Mouse (Mus musculus): ENCODE measurements around the gene Creb1. TPM values are rescaled to one million over a fixed set of nuclear protein-coding genes. Genes with fewer than 3 reads are reported as not detected.
"Not testable (repeated sequence)": the region's sequence is repeated elsewhere in the genome, so short reads cannot be mapped to it uniquely, and the experiment has no call there.

The Creb1 gene
- total RNA-seq, 2 experiments from 2014 or later, result 58.0 to 88.6 TPM

DNA sequence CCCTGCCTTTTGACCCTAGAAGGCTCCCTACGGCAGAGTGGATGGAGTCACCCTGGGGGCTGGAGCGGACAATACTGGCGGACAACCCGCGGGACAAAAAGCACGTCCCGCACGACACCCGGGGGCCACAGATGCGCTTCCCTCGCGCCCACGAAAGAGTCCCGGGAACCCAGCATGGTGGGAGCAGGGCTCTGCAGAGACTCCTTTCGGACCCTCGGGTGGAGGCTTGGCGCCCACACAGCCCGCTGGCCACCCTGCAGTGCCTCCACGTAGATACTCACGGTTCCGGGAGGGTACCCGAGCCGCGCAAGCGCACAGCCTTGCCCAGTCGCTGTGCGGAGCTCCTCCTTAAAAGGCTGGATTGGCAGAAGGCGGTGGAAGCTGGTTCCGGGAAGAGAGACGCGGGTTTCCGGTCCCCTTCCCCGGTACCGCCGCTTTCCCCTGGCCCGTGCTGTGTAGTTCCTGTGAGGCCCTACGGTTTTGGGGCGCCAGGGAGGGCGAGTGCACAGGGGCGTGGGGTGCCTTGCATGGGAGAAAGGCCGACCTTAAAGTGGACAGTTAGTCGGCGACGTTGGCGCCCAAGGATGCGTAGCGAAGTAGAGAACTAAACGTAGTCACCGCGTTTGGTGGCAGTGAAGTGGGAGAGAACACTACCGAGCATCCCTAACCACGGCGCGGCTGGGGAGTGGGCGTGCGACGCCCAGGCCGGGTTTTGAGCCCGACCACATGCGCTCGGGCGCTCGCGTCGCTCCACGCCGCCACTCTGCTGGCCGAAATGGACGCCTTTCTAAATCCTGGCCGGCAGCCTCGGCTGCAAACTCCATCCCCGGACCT, 84.7 kb downstream of the Creb1 start, which contains the start of gene Mettl21a:
Mettl21a (minus strand) TSS at position 362 of the 834 bp plus-strand sequence.
- ATAC-seq (ENCODE audit: poor library complexity, severe bottlenecking), result peak; percentile 78

DNA sequence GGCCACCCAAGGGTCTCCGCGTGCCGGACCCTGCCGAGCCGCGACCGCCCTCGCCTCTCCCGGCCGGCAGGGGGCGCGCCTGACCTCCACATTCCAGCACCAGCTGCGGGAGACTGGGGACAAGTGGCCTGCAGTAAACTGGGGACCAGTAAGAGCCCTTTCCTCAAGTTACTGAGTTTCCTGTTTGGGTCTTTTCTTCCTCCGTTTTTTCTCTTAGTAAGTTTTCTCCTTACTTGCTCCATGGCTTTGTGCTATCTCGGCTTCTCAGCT, 85.2 kb downstream of the Creb1 start:
- peak; percentile 55 for ATAC-seq (ENCODE audit: poor library complexity, severe bottlenecking)

DNA sequence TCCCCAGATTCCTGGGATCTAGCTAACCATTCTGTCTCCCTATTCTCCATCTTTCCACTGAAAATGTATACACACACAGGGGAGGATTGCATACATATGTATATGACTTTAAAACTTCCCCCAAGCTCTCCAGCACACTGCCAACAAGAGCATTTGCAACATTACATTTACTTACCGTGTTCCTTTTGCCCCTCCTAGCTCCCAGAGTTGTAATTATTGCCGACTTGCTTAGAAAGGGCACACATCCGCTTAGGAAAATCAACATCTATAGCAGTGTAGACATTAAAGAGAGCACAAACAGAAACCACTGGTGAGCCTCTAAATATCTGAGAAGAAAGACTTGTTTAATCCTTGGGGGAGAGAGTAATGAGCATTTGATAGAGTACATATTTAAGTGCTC, 85.8 kb downstream of the Creb1 start:
- no peak for ATAC-seq (ENCODE audit: poor library complexity, severe bottlenecking)

DNA sequence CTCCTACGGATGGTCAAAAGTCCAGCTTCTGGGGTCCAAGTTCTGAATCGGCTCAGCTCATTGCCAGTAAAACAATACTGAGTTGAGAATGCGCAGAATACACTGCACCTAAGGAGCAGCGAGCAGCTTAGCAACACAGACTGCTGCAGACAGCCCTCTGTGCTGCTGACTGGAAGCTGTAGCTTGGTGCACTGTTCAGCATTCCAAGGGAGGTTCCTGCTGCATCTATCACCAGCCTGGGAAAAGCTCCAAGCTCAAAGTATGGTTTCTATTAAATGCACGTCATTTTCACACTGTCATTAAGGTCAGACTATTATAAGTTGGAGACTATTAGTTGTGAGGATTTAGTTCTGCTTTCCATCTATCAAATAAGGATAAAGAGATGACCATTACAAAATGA, 88.7 kb downstream of the Creb1 start:
- ATAC-seq (ENCODE audit: poor library complexity, severe bottlenecking), result no peak

DNA sequence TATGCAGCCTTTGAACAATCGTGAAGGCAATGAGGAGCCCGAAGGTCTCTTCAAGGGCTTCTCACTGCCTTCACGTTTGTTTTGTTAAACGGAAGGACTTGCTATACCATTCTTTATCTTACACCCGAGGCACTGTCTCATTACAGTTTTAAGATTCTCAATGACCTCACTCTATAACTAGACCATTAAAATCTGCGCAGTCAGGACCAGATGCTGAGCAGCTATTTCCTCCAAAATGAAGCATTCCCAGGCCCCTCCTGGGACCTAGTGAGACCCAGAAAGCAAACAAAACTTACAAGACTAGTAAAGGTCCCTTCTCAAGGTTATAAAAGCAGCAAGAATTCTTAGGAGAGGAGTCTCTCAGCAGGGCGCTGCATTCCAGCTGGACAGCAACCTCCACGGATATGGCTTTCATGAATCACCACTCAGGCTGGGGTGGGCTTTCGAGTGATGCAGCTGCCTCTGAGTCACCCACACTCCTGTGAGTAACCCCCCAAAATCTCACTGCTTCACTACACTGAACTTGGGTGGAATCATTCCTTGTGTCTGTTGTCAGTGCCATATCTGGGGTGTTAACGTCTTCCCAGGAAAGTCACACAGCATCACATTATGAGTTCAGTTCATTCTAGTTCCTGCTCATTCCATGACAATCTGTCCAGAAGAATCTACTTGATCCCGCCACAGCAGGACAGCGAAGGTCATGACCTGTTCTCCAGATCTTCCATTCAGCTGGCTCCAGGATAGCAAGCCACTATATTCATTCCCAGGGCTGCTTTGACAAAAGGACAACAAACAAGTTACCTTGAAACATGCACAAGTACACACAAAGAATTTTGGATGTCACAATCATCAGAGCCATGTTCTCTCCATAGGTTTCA, 91.4 kb downstream of the Creb1 start:
- ATAC-seq (ENCODE audit: poor library complexity, severe bottlenecking), result no peak

DNA sequence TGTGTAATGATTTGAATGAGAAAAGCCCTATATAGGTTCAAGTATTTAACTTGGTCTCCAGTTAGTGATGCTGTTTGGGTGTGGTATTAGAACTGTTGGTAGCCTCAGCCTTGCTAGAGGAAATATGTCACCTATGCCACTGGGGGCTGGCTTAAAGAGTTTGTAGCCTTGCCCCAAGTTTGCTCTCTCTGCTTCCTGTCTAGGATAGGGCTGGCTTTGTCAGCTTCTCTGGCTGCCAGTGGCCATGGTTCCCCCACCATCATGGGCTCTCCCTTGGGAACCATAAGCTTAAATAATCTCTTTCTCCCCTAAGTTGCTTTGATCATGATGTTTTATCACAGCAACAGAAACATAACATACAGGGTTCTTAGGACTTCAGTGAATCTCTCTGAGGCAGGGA, 92.8 kb downstream of the Creb1 start:
- ATAC-seq (ENCODE audit: poor library complexity, severe bottlenecking), result no peak

DNA sequence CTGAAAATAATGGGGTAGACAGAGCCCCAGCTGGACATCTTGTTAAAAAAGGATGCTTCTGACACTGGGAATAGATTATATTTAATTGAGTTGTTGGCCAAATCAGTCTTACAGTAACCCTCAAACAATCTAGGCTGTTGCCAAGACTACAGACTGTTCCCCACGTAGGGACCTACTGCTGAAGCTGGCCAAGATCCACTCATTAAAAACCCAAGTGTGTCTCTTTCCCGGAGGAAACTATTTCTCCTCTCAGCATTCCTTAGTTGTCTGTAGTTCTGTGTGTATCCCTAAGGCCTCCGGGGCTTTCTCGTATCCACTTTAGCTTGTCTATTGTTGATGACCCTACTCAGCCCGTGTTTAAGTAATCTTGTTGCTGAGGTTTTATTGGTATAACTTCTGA, 99.1 kb downstream of the Creb1 start:
- no peak for ATAC-seq (ENCODE audit: poor library complexity, severe bottlenecking)

DNA sequence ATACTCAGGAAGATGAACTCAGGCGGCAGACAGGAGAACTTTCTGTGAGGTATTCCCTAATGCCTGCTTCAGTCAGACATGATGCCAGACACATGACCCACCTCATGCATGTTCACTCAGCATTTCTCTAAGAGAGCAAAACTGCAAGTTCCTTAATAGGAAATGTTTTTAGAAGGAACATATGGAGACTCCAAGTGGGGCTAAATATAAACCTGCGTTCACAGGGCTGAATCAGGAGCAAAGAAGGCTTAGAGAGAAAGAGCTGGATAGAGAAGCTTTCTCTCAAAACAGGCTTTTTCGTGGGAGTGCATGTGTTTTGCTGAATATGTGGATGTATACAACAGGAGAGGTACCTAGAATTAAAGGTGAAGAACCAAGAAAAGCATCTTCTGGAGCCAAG, 100.8 kb downstream of the Creb1 start:
- no peak for ATAC-seq (ENCODE audit: poor library complexity, severe bottlenecking)

DNA sequence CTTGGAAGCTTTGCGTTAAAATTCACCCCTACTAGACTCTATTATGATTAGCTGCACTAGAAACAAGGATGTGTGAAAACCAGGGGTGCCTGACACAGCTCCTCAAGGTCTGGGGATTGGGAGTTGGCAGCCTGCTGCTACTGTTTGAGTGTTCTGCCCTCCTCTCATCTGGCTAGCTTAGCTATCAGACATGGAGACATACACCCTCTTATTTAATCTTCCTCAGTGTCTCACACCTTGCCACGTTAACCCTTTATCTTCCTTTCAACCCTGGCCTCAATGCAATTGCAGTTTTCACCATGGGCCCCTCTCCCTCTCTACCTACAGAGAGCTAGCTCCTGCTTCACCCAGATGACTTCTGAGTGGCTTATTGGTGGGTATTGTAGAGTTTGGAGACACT, 103.2 kb downstream of the Creb1 start:
- no peak for ATAC-seq (ENCODE audit: poor library complexity, severe bottlenecking)

DNA sequence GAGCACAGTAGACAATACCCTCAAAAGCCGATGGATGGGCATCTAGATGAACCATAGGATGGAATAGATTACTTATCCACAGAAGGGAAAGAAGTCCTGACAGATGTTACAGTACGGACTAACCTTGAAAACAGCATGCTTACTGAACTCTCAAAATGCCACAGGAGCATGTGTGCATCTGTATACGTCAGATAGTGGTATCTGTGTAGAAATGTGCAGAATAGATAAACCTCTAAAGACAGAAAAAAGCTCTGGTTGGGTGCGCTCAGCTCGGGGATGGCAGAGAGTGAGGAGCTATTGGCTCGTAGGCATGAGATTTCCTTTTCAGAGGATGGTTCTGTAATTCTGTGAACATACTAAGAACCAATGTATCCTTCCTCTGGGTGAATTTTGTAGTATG, 106.8 kb downstream of the Creb1 start:
- ATAC-seq (ENCODE audit: poor library complexity, severe bottlenecking), result no peak

DNA sequence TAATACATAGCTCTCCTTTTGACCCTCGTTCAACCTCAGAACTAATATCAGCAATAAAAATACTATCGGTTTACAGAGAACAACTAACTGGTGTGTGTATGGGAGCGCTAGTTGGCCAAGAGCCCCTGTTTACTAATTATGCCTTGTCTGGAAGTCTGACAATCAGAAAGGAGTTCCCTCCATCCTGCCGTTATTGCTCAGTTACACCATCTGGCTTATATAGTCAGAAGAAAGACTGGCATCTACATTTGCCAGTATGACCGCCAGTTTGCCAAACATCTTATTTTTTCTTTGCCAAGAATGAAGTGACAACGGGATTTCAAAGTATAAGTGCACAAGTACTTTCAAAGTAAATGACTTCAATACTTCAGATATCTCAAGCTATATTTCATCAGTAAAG, 108.6 kb downstream of the Creb1 start:
- no peak for ATAC-seq (ENCODE audit: poor library complexity, severe bottlenecking)

DNA sequence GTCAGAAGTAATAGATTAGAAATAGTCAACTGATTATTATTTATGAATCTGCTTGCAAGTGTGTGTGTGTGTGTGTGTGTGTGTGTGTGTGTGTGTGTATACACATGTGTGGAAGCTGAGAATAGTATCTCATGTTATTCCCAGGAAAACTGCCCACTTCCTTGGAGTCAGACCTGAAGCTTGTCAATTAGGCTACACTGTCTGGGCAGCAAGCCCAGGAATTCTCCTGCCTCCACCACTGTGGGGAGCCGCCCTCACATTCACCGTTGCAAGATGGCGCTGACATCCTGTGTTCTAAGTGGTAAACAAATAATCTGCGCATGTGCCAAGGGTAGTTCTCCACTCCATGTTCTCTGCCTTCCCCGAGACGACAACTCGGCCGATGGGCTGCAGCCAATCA, 110.1 kb downstream of the Creb1 start:
- not testable (repeated sequence) for ATAC-seq (ENCODE audit: poor library complexity, severe bottlenecking)

DNA sequence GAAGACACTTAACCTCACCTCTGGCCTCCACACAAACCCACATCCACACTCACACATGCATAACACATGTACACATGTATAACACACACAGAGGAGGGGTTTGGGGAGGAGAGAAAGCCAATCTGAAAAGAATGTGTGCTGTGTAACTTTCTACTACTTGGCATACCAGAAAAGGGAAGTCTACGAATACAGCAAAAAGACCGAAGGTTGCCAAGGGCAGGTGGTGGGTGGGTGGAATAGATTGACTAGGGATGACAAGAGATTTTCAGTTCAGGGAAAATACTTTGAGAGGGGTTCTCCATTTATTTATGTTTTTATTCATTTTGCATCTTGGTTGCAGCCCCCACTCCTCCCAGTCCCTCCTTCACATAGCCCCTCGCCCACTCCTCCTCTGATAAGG, 112.1 kb downstream of the Creb1 start:
- ATAC-seq (ENCODE audit: poor library complexity, severe bottlenecking), result no peak

DNA sequence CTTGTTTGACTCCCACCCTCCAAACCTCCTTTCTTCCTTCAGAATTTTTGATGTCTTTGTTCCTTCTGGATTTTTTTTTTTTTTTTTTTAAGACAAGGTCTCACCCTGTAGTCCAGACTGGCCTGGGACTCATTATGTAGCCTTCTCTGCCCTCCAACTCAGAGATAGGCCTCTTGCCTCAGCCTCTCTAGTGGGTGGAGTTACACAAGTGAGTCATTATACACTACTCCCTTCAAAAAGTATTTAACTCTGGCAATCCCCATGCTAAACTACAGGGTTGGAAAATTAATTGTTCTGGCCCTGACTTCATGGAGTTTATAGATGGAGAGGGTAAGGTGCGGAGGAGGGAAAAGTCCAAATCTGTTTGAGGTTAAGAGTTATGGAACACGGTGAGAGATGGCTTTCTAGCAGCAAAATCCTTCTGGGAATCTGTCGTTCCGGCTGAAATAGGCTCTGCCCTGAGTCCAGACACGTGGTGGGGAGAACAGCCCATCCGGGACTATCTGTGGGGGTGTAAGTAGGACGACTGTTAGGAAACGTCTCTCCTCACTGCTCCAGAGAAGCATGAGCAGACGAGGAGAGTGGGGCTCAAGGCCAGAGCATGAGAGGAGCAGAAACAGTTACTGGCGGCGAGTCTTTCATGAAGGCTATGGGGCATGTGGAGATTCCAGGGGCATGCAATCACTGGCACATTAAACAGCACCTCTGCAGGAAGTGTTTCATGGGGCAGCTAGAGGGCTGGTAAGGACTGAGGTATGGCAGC, 117.1 kb downstream of the Creb1 start:
- no peak for ATAC-seq (ENCODE audit: poor library complexity, severe bottlenecking)

DNA sequence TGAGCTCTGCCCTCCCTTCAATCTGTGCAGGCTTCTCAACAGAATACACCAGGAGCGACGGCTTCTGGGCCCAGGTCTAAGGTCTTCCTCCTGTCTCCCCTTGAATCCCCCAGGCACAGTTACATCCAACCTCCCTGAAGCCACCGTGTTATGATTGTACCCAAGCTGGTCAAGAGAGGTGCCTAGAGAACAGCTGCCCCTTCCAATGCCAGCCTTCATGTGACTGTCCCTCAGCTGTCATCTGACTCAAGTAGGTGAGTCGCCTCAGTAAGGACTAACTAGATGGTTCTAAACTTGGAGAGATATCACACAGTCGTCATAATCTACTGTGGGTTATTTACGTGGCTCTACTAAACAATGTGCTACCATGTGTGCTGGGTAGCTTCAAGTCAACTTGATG, 121.3 kb downstream of the Creb1 start:
- no peak for ATAC-seq (ENCODE audit: poor library complexity, severe bottlenecking)

Other genes starting within 250 kb of the Creb1 start
- 9.9 and 12.2 TPM in 2 replicates for gene Mettl21a, start 84.6 kb downstream of the Creb1 start, total RNA-seq (2015)
- gene Mettl21a, start 84.6 kb downstream of the Creb1 start, total RNA-seq (2017), result 10.5 and 15.0 TPM in 2 replicates
- gene Ccnyl1, start 157.8 kb downstream of the Creb1 start, total RNA-seq (2015), result 10.6 and 12.6 TPM in 2 replicates
- 10.4 and 11.1 TPM in 2 replicates for gene Ccnyl1, start 157.8 kb downstream of the Creb1 start, total RNA-seq (2017)
- gene Fzd5, start 205.1 kb downstream of the Creb1 start, total RNA-seq (2015), result 1.4 and 1.8 TPM in 2 replicates
- gene Fzd5, start 205.1 kb downstream of the Creb1 start, total RNA-seq (2017), result 1.6 and 2.0 TPM in 2 replicates

Data from megakaryocyte, adult 5-6 weeks (primary cell).